Mouse (Mus musculus): ENCODE results near the gene Ep400. TPM values are rescaled to one million over a fixed set of nuclear protein-coding genes. Genes with fewer than 3 reads are reported as not detected.

Ep400 gene
- polyA plus RNA-seq, 3 experiments from 2014 or later, result 53.8 to 85.3 (median 69.2) TPM

DNA sequence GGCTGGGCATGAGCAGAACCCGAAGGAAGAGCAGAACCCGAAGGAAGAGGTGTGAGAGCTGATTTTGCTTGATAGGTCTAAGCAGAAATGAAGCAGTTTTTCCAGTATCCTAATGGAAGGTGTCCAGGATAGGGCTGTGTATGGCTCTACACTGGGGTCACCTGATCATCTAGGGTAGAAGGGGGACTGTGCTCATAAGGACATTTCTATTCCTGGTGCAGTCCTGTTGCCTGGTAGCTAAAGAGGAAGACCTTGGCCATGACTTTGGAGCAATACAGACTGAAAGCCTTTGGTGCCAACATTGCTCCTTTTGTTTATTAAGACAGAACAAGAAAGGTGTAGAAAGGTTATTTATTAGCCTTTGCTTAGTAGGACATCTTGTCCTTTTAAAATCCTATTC, 106.5 kb downstream of the Ep400 start:
- no peak for ATAC-seq

- ATAC-seq, result no peak
These were observed 110.8 kb downstream of the Ep400 start for GRCm38 (mm10) chr5:110659682-110660081.

DNA sequence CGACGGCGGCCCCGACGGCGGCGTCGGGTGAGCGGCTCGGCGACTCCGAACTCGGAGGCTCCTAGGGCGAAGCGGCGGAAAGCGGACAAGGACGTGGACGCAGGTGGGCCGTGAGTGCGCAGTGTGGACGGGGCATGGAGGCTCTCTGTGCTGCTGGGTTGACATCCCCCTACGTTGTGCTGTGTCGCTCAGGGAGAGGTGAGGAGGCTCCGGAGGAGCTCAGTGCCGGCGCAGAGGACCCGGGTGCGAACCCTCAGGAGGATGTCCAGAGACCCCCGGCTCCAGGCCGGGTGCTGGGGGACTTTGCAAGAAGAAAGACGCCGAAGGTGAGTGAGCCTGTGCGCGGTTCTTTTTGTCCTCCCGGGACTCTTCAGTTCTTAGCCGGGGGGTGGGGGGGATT, 116.8 kb downstream of the Ep400 start:
- ATAC-seq, result peak; percentile 23

DNA sequence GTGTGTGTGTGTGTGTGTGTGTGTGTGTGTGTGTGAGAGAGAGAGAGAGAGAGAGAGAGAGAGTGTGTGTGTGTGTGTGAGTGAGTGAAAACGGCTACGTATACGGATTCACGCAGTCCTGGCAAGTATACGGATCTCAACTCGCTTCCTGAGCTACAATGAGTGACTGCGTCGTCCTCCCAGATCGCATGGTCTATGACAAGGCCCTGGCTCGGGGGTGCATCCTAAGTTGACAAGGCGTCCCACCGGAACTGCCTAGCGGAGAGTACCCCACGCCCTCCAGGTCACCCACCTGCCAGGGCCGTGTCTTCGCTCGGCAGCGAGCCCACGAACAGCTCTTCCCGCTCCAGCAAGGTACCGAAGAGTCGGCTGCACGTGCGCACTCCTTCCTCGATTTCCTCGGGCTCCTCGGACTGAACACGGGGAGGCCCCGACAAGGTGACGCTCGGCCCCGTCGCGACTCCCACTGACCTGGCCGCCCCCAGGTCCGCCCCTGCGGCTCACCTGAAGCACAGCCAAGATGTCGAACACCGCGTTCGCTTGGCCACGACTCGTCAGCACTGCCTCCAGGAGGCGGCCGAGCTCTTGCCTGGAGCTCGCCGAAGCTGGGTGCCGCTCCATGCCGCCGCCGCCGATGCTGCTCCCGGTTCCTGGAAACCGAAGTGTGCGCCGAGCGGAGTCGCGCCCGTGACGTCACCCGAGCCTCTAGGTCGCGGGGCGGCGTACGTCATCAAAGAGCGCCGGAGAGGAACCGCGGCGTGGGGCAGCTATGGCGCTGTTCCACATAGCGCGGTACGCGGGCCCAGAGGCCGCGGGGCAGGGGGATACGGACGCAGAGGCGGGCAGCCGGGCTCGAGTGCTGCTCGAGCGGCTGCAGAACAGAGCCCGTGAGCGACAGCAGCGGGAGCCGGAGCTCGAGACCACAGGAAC, 117.5 kb downstream of the Ep400 start, which contains the start of the genes Noc4l and Ddx51:
Gene Noc4l (minus strand): TSS at position 699 of the 930 bp plus-strand sequence.
Gene Ddx51 (plus strand): TSS at position 733 of the 930 bp plus-strand sequence.
- ATAC-seq, result peak; percentile 92

- ATAC-seq, result no peak
These were observed 124.1 kb downstream of the Ep400 start for GRCm38 (mm10) chr5:110646377-110646776.

GRCm38 (mm10) chr5:110639459-110639858, 131.1 kb downstream of the Ep400 start:
- peak; percentile 92 for ATAC-seq

DNA sequence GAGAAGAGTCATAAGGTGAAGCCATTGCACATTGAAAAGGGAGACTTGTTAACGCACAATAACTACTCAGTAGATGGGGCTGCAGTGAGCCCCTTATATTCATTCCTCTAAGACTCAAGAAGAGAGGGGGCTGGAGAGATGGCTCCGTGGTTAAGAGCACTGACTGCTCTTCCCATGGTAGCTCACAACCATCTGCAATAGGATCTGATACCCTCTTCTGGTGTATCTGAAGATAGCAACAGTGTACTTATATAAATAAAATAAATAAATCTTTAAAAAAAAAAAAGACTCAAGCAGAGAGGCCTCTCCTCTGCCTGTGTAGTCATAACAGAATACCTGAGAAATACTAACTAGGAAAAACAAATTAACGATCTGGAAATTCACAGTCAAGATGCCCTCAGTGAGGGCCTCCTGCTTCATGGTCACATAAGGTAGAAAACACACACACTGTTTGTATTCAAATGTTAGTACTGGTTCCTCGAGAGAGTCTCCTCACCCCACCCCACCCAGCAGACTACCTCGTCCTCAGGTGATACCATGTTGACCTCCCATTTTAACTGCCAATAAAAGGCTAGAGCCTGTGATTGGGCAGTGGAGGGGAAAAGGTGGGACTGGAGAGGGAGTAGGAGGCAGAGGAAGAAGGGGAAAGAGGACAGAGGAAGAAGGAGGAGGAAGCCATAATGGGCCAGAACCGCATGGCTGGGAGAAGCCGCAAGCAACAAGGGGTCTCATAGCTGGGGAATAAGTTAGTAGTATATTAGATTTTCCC, 132.0 kb downstream of the Ep400 start:
- ATAC-seq, result no peak

DNA sequence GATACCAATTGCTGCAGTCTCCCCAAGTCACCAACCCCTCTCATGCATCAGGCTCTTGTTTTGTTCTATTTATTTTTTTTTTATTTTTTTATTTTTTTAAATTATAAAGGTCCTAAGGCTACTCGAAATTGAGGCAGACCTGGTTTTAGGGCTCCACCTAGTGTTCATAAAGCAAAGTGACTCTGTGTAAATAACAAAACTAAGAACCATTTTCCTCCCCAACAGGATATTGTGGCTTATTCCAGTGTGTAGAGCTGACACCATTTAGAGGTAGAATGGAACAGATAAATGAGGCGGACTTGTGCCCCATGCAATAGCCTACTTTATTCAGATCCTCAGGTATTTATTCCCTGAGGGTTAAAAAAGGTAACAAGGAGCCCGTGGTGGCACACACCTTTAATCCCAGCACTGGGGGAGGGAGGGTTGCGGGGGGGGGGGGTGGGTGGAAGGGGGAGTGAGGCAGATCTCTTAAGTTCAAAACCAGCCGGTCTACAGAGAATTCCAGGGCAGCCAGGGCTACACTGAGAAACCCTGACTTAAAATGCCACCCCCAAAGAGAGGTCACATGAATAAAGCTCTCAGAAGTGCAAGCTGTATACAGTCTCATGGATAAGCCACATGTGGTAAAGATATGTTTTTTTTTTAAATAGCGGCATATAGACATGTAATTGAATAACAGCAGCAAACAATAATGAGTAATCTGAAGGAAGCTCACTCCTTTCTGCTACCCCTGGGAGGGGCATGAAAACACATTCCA, 134.4 kb downstream of the Ep400 start:
- peak; percentile 83 for ATAC-seq

DNA sequence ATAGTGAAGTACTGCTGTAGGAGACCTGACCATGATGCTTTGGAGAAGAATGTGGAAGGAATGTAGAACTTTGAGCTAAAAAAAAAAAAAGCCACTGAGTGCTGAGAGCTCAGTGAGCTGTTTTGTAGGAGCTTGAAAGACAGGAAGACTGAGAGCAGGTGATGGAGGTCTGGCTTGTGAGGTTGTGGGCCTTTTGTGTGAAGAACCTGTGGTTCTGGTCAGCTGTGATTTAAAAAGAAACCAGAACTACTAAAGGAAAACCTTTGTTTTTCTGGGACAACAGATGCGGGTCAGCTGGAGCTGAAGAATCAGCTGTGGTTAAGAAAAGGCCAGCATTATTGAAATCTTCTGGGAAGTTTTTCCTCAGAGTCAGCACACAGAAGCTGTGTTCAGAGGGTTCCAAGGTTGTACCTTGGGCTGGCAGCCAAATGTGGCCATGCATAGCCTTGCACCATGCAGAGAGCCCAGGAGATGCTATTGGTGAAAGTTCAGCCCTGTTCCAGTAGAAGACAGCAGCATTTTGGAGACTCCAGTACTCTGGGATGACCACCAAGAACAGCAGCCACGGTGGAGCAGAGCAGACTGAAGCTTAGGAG, 140.9 kb downstream of the Ep400 start:
- no peak for ATAC-seq

DNA sequence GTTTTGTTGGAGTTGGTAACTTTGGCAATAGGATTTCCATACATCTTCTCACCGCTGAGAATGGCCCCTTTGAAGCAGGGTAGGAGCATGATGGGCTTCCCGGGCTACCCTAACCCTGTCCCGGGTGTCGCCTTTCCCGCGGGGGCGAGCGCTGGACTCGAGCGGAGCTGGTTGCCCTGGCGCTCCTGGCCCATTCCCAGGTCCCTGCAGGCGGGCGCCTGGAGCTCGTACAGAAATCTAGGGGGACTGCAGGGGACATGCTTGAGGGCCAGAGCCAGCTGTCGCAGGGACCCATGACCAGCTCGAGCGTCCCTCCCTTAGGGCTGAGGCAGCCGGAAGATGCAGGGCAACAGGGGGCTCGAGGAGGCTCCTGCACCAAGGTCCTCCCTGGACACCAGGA, 142.4 kb downstream of the Ep400 start:
- no peak for ATAC-seq

DNA sequence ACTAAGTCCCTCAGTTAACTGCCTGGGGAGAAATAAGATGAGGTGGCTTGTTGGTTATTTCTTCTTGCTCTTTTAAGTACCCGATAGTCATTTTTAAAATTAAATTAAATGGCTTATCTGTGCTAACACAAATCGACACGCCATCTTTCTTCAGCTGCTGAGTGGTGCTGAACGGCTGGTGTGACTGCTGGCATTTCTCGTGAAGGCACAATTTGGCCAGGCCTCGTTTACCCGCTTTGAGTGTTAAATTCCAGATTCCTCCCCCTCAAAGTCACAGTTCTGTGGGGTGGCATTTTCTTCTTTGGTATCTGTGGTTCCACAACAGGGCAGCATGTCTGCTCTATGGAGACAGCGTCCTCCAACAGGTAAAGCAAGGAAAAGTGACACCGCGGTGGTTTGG, 143.2 kb downstream of the Ep400 start:
- ATAC-seq, result no peak

DNA sequence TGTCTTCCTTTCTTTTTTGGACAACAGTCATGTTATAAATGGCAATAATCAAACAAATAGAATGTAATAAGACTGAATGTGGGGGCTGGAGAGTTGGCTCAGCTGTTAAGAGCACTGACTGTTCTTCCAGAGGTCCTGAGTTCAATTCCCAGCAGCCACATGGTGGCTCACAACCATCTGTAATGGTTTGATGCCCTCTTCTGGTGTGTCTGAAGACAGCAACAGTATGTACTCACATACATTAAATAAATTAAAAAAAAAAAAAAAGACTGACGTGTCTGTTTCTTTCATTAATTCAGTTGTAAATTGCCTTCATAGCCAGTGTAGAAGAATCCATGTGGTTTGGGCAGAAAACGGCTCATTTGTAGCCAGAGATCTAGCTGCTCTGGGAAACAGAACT, 146.2 kb downstream of the Ep400 start:
- ATAC-seq, result no peak

DNA sequence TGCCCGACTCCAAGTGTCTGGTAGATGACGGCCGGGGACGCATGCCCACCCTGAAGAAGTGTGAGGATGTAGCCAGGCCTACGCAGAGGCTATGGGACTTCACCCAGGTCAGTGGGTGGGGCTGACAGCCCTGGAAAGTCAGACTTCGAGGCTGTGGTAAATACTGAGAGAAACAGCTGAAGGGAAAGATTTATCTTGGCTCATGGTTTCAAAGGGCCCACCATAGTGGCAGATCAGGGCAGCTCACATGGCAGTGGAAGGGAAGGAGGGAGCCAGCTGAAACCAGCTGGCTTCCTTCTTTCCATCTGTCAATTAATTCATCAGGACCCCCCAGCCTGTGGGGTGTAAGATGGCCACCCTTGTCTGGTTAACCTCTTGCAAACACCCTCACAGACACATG, 151.3 kb downstream of the Ep400 start:
- no peak for ATAC-seq

Other genes starting within 250 kb of the Ep400 start
- gene Galnt9, start 226.4 kb downstream of the Ep400 start, polyA plus RNA-seq (2017; shearing (Covaris generic)), result 1 to 10 TPM; 4.5 to 9.7 (median 7.5) TPM
- 10 to 100 TPM; 37.3 to 40.8 (median 40.1) TPM for gene Noc4l, start 117.3 kb downstream of the Ep400 start, polyA plus RNA-seq (2017; shearing (Covaris generic))
- gene Ddx51, start 117.3 kb downstream of the Ep400 start, polyA plus RNA-seq (2017; shearing (Covaris generic)), result 1 to 10 TPM; 2.3 to 4.5 (median 4.5) TPM
- gene Pus1, start 9.9 kb upstream of the Ep400 start, polyA plus RNA-seq (2017; shearing (Covaris generic)), result 10 to 100 TPM; 17.6 to 37.1 (median 33.8) TPM
- 10 to 100 TPM in 1 of 3 experiments, 1 to 10 TPM in 2; 8.0 to 12.9 (median 9.3) TPM for gene Ulk1, start 39.4 kb upstream of the Ep400 start, polyA plus RNA-seq (2017; shearing (Covaris generic))
- 10 to 100 TPM; 41.4 to 51.1 (median 45.4) TPM for gene Hscb, start 69.1 kb upstream of the Ep400 start, polyA plus RNA-seq (2017; shearing (Covaris generic))
- gene Chek2, start 69.3 kb upstream of the Ep400 start, polyA plus RNA-seq (2017; shearing (Covaris generic)), result 10 to 100 TPM in 1 of 3 experiments, 1 to 10 TPM in 2; 3.8 to 17.7 (median 4.3) TPM
- 1 to 10 TPM in 2 of 3 experiments, under 1 TPM in 1; 0.83 to 4.4 (median 4.3) TPM for gene Ttc28, start 109.1 kb upstream of the Ep400 start, polyA plus RNA-seq (2017; shearing (Covaris generic))

Measured in inflammation-experienced regulatory T-cells, adult 6 months (primary cell).